Mouse (Mus musculus): ENCODE data around the gene Tmigd3. TPM values are rescaled to one million over a fixed set of nuclear protein-coding genes. Genes with fewer than 3 reads are reported as not detected.

Tmigd3 gene
- polyA plus RNA-seq, 1 experiment from 2014 or later, result 0.30 TPM

DNA sequence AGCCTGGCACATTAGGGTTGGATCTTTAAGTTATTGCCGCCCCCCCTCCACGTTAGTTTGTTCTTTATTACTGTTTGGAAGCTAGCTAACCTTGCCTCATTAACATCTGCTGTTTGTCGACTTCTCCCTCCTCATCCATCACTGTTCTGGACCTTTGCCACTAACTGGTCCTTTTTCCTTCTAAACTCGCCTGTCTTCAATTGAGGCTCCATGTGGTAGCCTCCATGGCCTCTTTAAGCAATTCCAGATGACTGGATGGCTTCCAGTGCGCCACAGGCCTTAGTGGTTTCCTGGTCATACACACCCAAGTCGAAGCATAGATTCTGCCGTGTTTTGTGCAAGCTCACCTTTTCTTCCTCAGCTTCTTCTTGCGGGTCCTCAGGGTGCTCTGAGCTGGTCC, 16.9 kb upstream of the Tmigd3 start:
- Histone ChIP-seq H3K36me3 (no peaks in the 10 kb centered on the region), H3K4me3 (no peak overlapping the region), H3K9ac (no peak overlapping the region), H3K27me3 (replicated peaks) (0 out of 2 replicates have a peak, but pooled peaks cover 4% of the 10 kb centered on the region), H3K27ac (no peak overlapping the region), H3K4me1 (no peaks in the 10 kb centered on the region), H3K4me2 (no peak overlapping the region), H3K9me3 (replicated peaks) (no peaks in the 10 kb centered on the region)
- no peak for ATAC-seq
- WGBS (ENCODE audit: insufficient replicate concordance), result 62% methylated on average over 8 of the region's 8 CpGs

DNA sequence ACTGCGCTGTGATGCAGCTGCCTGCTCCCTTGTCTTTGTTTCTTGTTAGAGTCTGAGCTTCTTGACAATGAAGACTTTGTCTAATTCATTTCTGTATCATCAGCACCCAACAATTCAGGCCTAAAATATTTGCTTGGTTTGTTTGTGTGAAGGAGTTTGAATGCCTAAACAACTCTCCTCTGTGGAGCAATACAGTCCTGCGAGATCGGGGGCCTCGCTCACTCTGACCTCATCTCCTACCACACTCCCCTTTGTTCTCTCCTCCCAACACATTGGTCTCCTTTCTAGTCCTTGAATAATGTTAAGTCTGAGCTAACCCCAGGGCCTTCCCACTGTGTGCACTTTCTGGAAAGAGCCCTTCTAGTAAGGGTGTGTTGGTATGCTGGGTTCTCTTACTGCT, 15.9 kb upstream of the Tmigd3 start:
- H3K9ac ChIP-seq, result no peak overlapping the region
- H3K36me3 ChIP-seq, result no peaks in the 10 kb centered on the region
- 82% methylated on average over 4 of the region's 4 CpGs for WGBS (ENCODE audit: insufficient replicate concordance)
- H3K4me1 ChIP-seq, result no peaks in the 10 kb centered on the region
- 0 out of 2 replicates have a peak, but pooled peaks cover 4% of the 10 kb centered on the region for H3K27me3 ChIP-seq (replicated peaks)
- ATAC-seq, result no peak
- no peaks in the 10 kb centered on the region for H3K9me3 ChIP-seq (replicated peaks)
- no peak overlapping the region for H3K27ac ChIP-seq
- no peak overlapping the region for H3K4me2 ChIP-seq
- H3K4me3 ChIP-seq, result no peak overlapping the region

DNA sequence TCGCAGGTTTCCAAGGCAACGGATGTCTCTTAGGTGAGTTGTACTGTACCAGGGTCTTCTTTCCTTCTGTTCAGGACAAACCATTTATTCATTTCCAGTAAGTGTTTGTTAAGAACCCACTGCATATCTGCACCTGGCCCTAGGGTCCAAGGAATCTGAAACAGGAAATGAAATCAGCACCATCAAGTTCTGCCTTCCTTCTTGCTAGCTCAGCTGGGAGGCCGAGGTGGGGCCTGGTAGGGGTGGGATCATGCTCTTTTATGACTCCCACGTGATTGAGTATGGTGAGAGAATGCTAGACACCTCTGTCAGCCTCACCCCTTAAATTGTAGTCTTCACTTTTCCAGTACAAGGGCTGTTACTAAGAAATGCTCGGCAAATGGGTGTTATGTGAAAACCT, 13.2 kb upstream of the Tmigd3 start:
- no peak overlapping the region for H3K4me2 ChIP-seq
- H3K9ac ChIP-seq, result no peak overlapping the region
- H3K27me3 ChIP-seq (replicated peaks), result no peaks in the 10 kb centered on the region
- no peaks in the 10 kb centered on the region for H3K4me1 ChIP-seq
- ATAC-seq, result no peak
- H3K36me3 ChIP-seq, result no peaks in the 10 kb centered on the region
- no peaks in the 10 kb centered on the region for H3K9me3 ChIP-seq (replicated peaks)
- H3K4me3 ChIP-seq, result no peak overlapping the region
- WGBS (ENCODE audit: insufficient replicate concordance), result 57% methylated on average over 5 of the region's 5 CpGs
- no peak overlapping the region for H3K27ac ChIP-seq

DNA sequence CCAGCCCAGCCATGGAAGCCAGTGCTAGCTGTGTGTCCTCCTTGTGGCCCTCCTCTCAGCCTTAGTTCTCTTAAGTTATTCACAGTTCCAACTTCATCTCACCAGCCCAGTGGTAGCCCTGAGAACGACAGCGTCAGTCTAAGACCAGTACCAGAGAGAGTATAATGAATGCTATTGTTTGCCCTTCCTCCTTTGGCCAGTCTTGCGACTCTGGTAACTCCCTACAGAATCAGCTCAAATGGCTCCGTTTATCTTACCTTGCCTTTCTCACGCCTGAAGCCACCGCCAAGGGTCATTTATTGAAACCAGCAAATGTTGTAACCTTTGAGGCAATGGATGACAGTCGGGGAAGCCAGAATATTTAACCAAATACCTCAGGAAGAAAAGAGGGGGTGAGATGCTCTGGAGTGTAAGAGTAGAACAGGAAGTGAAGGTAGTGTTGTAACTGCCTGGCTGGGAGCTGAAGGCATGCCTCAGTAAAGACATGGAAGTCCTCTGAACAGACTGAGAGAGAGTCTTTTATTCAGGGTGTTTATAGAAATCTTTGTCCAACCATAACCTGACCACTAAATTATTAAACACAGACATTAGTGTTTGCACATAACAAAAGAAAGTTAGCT, 8.8 kb upstream of the Tmigd3 start:
- H3K9ac ChIP-seq, result no peak overlapping the region
- H3K4me2 ChIP-seq, result no peak overlapping the region
- no peak for ATAC-seq
- H3K27me3 ChIP-seq (replicated peaks), result peaks cover 4% of the 10 kb centered on the region; the same call in 1 of the 2 replicates
- no peak overlapping the region for H3K4me3 ChIP-seq
- H3K36me3 ChIP-seq, result no peaks in the 10 kb centered on the region
- 47% methylated on average over 7 of the region's 7 CpGs for WGBS (ENCODE audit: insufficient replicate concordance)
- no peak overlapping the region for H3K27ac ChIP-seq
- H3K9me3 ChIP-seq (replicated peaks), result no peaks in the 10 kb centered on the region
- no peaks in the 10 kb centered on the region for H3K4me1 ChIP-seq

DNA sequence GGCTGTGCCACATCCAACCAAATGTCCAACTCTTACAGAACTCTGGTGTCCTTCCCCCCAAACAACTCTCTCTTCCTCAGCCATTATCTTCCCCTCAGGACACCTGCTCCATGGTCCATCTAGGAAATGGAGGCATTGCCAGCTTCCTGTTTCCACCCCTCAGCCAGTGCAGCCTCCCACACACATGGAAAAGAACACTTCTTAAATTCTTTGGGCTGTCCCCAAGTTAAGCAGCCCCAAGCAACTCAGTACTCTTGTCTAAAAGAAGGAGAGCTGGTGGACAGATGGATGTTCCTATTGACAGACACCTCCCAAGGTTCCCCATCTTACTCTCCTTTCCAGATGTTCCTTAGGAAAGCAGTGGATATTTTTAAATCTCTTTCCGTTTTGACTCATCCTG, 6.6 kb upstream of the Tmigd3 start:
- 62% methylated on average over 1 of the region's 1 CpGs for WGBS (ENCODE audit: insufficient replicate concordance)
- no peak overlapping the region for H3K27ac ChIP-seq
- no peaks in the 10 kb centered on the region for H3K36me3 ChIP-seq
- H3K27me3 ChIP-seq (replicated peaks), result peaks cover 4% of the 10 kb centered on the region; the same call in 1 of the 2 replicates
- H3K4me3 ChIP-seq, result no peak overlapping the region
- H3K9me3 ChIP-seq (replicated peaks), result no peaks in the 10 kb centered on the region
- no peak for ATAC-seq
- H3K9ac ChIP-seq, result no peak overlapping the region
- H3K4me1 ChIP-seq, result peaks cover 10% of the 10 kb centered on the region
- no peak overlapping the region for H3K4me2 ChIP-seq

DNA sequence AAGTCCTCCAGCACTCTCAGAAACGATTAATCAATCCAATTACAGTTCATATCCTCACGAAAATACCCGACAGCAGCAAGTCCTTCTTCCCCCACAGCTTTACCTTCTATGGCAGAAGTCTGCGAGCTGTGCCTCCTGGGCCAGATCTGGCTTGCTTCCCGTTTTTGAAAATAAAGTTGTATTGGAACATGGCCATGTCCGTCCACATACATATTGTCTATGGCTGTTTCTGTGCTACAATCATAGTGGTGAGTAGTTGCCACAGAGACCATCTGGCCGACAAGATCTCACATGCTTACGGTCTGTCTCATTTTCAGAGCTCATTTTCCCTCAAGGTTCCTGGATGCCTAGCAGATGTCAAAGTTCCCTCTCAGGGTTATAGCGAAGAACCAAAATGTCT, 5.6 kb upstream of the Tmigd3 start:
- Histone ChIP-seq H3K4me2 (no peak overlapping the region), H3K36me3 (no peaks in the 10 kb centered on the region)
- 60% methylated on average over 9 of the region's 9 CpGs for WGBS (ENCODE audit: insufficient replicate concordance)

DNA sequence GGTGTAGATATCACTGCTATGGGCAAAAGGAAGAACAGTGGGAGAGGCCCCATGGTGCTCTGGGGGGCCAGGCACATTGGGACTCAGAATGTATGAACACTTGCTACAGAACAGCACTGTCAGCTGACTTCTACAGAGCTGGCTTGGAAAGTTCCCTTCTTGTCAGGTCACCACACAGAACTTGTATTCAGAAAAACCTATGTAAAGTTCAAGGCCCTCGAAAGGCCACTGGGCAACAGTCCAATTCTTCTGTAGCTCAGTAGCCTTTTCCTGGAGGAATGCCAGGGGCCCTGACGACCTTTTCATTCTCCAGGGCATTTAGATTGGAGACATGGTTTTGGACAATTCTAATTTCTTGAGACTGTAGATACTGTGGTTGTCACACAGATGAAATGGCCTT, 2.6 kb upstream of the Tmigd3 start:
- Histone ChIP-seq H3K36me3 (no peaks in the 10 kb centered on the region), H3K9me3 (replicated peaks) (no peaks in the 10 kb centered on the region), H3K4me1 (peaks cover 19% of the 10 kb centered on the region), H3K27ac (no peak overlapping the region), H3K9ac (no peak overlapping the region), H3K4me2 (no peak overlapping the region), H3K27me3 (replicated peaks) (peaks cover 8% of the 10 kb centered on the region; the same call in 1 of the 2 replicates), H3K4me3 (no peak overlapping the region)
- WGBS (ENCODE audit: insufficient replicate concordance), result 62% methylated on average over 2 of the region's 2 CpGs
- ATAC-seq, result no peak

More for the DNA sequence above, 5.6 kb upstream of the Tmigd3 start:
- no peak for ATAC-seq
- H3K9me3 ChIP-seq (replicated peaks), result no peaks in the 10 kb centered on the region
- no peak overlapping the region for H3K27ac ChIP-seq
- peaks cover 10% of the 10 kb centered on the region for H3K4me1 ChIP-seq
- H3K9ac ChIP-seq, result no peak overlapping the region
- H3K27me3 ChIP-seq (replicated peaks), result peaks cover 8% of the 10 kb centered on the region; the same call in 1 of the 2 replicates
- no peak overlapping the region for H3K4me3 ChIP-seq

DNA sequence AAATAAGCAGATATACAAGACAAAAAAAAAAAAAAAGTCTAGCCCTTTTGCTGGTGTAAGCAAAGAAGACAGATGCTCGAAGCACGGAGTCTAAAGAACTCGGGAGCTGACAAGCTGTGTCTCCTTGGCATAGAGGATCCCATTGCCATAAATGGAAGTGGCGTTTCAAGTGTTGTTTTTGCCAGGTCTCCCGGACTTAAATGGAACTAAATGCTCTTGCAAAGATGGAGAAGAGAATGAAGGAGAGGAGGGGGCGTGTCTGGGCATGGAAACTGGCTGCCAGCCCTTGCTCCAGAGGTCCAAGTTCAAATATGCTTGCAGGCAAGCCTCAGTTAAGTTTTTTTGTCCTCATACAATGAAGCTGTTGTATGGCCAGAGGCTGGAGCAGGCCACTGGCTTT, 1.3 kb downstream of the Tmigd3 start:
- no peak for ATAC-seq
- H3K36me3 ChIP-seq, result no peaks in the 10 kb centered on the region
- no peaks in the 10 kb centered on the region for H3K9me3 ChIP-seq (replicated peaks)
- H3K4me2 ChIP-seq, result no peak overlapping the region
- H3K27me3 ChIP-seq (replicated peaks), result 0 out of 2 replicates have a peak, but pooled peaks cover 5% of the 10 kb centered on the region
- peaks cover 19% of the 10 kb centered on the region for H3K4me1 ChIP-seq
- no peak overlapping the region for H3K9ac ChIP-seq
- H3K4me3 ChIP-seq, result no peak overlapping the region
- no peak overlapping the region for H3K27ac ChIP-seq
- WGBS (ENCODE audit: insufficient replicate concordance), result 65% methylated on average over 6 of the region's 6 CpGs

DNA sequence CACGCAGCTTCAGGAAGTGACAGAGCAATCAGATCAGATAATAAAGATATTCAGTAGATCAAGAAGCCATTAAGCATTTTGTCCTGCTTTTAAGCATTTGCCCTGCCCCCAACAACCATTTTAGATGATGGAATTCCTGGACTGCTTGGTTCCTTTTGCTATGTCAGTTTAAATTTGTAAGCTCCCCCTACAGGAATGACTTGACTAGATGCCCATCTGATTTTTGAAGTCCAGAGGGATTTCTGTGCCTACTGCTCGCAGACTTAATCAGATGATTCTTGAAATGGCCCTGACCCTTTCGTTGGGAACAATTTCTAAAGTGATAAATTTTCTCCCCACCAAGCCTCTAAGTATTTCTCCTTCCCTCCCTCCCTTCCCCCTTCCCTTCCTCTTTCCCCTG, 1.9 kb downstream of the Tmigd3 start:
- H3K27ac ChIP-seq, result no peak overlapping the region
- 40% methylated on average over 3 of the region's 3 CpGs for WGBS (ENCODE audit: insufficient replicate concordance)

DNA sequence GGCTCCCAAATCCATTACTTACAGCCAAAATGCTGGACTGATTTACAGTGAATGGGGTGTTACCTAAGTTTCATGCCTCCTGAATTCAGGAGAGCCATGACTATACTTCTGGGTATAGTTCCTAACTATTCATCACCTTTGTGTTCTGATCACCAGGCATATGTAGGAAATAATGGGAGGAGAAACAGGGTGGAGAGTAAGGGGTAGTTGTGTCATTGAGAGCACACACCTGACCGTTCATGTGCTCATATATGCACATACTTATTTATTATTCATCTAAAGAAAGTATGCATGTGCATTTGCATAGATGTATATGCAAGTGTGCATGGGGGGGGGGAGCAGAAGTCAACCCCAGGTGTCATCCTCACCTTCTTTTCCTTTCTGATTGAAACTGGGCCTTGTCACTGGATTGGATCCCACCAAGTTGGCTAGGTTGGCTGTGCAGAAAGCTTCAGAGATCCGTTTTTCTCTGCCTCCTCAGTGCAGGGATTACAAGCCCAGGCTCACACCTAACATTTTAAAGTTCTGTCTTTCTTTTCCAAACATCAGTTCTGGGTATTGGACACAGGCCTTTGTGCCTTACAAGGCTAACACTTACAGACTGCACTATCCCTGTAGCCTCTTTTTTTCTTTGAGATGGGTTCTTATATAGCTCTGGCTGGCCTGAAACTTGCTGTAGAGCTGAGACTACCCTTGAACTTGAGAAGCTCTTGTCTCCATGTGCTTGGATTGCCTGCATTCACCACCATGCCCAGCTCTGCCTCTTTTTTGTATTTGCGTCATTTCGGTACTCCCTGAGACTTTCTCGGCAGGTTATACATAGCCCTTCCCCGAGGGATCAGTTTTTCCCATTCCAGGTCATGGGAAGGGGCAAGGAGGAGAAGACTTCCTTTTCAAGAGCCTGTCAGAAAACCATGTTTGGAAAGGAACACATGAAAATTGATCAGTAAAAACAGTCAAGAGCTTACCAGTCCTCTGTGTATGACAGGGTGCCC, 3.0 kb downstream of the Tmigd3 start:
- no peak overlapping the region for H3K27ac ChIP-seq
- 0 out of 2 replicates have a peak, but pooled peaks cover 14% of the 10 kb centered on the region for H3K4me1 ChIP-seq
- H3K27me3 ChIP-seq (replicated peaks), result 0 out of 2 replicates have a peak, but pooled peaks cover 5% of the 10 kb centered on the region
- no peak overlapping the region for H3K4me3 ChIP-seq
- H3K9ac ChIP-seq, result no peak overlapping the region
- WGBS (ENCODE audit: insufficient replicate concordance), result 63% methylated on average over 6 of the region's 6 CpGs
- no peaks in the 10 kb centered on the region for H3K36me3 ChIP-seq
- no peaks in the 10 kb centered on the region for H3K9me3 ChIP-seq (replicated peaks)
- no peak for ATAC-seq
- H3K4me2 ChIP-seq, result no peak overlapping the region

More for the DNA sequence above, 1.9 kb downstream of the Tmigd3 start:
- peaks cover 18% of the 10 kb centered on the region for H3K4me1 ChIP-seq
- H3K36me3 ChIP-seq, result no peaks in the 10 kb centered on the region
- 0 out of 2 replicates have a peak, but pooled peaks cover 5% of the 10 kb centered on the region for H3K27me3 ChIP-seq (replicated peaks)
- no peaks in the 10 kb centered on the region for H3K9me3 ChIP-seq (replicated peaks)
- no peak overlapping the region for H3K4me2 ChIP-seq
- H3K9ac ChIP-seq, result no peak overlapping the region
- H3K4me3 ChIP-seq, result no peak overlapping the region
- no peak for ATAC-seq

DNA sequence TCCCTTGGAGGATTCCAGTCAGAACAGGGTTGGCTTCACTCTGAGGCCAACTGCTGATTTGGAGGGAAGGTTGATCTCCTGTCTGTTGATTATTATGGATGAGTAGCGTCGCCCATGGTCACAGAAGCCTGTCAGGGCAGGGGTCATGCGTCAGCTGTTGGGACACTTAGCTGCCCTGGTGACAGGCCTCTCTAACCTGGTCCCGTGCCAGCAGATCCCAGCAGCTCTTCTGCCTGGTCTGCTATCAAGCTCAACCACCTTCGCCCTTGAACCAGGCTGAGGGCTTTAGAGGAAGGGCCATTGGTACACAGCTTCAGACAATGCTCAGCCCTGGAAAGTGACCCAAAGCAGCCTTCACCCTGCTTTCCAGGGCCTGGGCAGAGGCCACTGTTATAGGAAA, 5.3 kb downstream of the Tmigd3 start:
- no peak for ATAC-seq
- no peak overlapping the region for H3K4me3 ChIP-seq
- 0 out of 2 replicates have a peak, but pooled peaks cover 14% of the 10 kb centered on the region for H3K4me1 ChIP-seq
- H3K27ac ChIP-seq, result no peak overlapping the region
- no peaks in the 10 kb centered on the region for H3K36me3 ChIP-seq
- H3K9ac ChIP-seq, result no peak overlapping the region
- WGBS (ENCODE audit: insufficient replicate concordance), result 54% methylated on average over 5 of the region's 5 CpGs
- H3K27me3 ChIP-seq (replicated peaks), result no peaks in the 10 kb centered on the region
- no peak overlapping the region for H3K4me2 ChIP-seq
- H3K9me3 ChIP-seq (replicated peaks), result no peaks in the 10 kb centered on the region

DNA sequence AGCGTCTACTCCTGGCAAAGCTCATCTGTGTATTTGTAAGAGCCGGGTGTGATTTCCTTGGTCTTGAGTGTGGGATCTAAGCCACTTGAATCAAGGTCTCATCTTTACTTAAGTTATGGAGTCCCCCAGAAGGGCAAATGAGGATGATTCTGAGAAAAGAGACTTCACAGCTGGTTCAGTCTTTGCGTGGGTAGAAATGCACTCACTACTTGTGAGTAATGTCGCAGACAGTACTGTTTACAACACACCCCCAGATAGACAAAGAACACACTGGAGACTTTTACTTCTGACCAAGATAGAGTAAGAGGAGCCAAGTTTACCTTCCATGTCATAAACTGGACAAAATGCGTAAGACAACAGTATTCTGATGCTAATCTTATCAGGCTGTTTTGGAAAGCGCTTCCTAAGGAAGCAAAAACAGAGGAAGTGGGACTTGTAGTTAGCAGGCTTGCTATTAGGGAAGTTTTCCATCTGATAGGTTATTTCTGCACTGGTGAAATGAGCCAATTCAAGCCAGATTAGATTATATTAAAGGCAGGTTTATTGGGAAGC, 6.6 kb downstream of the Tmigd3 start:
- 65% methylated on average over 6 of the region's 6 CpGs for WGBS (ENCODE audit: insufficient replicate concordance)
- Histone ChIP-seq H3K27me3 (replicated peaks) (no peaks in the 10 kb centered on the region), H3K4me3 (no peak overlapping the region), H3K36me3 (no peaks in the 10 kb centered on the region), H3K4me2 (no peak overlapping the region), H3K9ac (no peak overlapping the region), H3K4me1 (0 out of 2 replicates have a peak, but pooled peaks cover 10% of the 10 kb centered on the region), H3K27ac (no peak overlapping the region), H3K9me3 (replicated peaks) (no peaks in the 10 kb centered on the region)
- no peak for ATAC-seq

Data from liver, embryonic 12.5 days (tissue).